Mouse (Mus musculus) kidney, embryonic 16.5 days (tissue): Measurements from ENCODE around the gene Ccdc63. TPM values are rescaled to one million over a fixed set of nuclear protein-coding genes. Genes with fewer than 3 reads are reported as not detected.
"Not testable (repeated sequence)": the region's sequence is repeated elsewhere in the genome, so short reads cannot be mapped to it uniquely, and the experiment has no call there.

Experiments
- ATAC-seq: fragments of 200-750 bp; cut with Nextera tagmentation; 2 replicates; pipeline ENCODE4 v1.8.0; 2017; ENCODE audit warnings: moderate TSS enrichment; ENCODE audit not compliant: low FRiP score, low TSS enrichment
- H3K27ac ChIP-seq: fragments of 300-500 bp; sonication (generic); 2 replicates; pipeline ENCODE4 v1.5.1; 2014; ENCODE audit warnings: low read length
- H3K27me3 ChIP-seq: fragments of 300-500 bp; sonication (generic); 2 replicates; pipeline ENCODE4 v1.6.1; 2014; ENCODE audit warnings: low read length, control low read depth, mixed read lengths; ENCODE audit not compliant: insufficient read depth
- H3K36me3 ChIP-seq: fragments of 300-500 bp; sonication (generic); 2 replicates; pipeline ENCODE4 v1.6.1; 2014; ENCODE audit warnings: low read length, control low read depth, mixed read lengths; ENCODE audit not compliant: insufficient read depth
- H3K4me1 ChIP-seq: fragments of 300-500 bp; sonication (generic); 2 replicates; pipeline ENCODE4 v1.6.1; 2014; ENCODE audit warnings: low read length, control low read depth, mixed read lengths; ENCODE audit not compliant: insufficient read depth
- H3K4me2 ChIP-seq: fragments of 300-500 bp; sonication (generic); replicated peaks from 2 replicates; pipeline ENCODE4 v1.6.1; 2014; ENCODE audit warnings: low read depth, low read length
- H3K4me3 ChIP-seq: fragments of 300-500 bp; sonication (generic); 2 replicates; pipeline ENCODE4 v1.5.1; 2014; ENCODE audit warnings: mild to moderate bottlenecking, low read length
- H3K9ac ChIP-seq: fragments of 300-500 bp; sonication (generic); replicated peaks from 2 replicates; pipeline ENCODE4 v1.6.1; 2014; ENCODE audit warnings: low read length
- H3K9me3 ChIP-seq: fragments of 300-500 bp; sonication (generic); 2 replicates; pipeline ENCODE4 v1.6.1; 2016; ENCODE audit warnings: low read length, control low read depth
- WGBS: fragments of 180-500 bp; shearing (Covaris S2); extraction: QIAGEN DNeasy Blood & Tissue Kit; methylation state at CpG from one replicate; pipeline ENCODE4 v1.1.7; 2014; 5-methylcytosine and 5-hydroxymethylcytosine counted together
- polyA plus RNA-seq: library from polyadenylated mRNA; unstranded; fragments of >200 nt; fragmentation: Nextera tagmentation; extraction: Ambion mirVana; gene quantifications from 2 replicates; pipeline ENCODE4 v1.2.1, GENCODE M21; 2015

The Ccdc63 gene
- polyA plus RNA-seq, 1 experiment from 2014 or later = not detected

GRCm38 (mm10) chr5:122154006-122154405 lies 13.4 kb upstream of the Ccdc63 start:
- H3K4me3 ChIP-seq = no peak overlapping the region
- no peak overlapping the region for H3K9ac ChIP-seq
- whole genome bisulfite sequencing = 19% methylated on average over 9 of the region's 14 CpGs
- peak overlapping the region; percentile 35 for H3K4me2 ChIP-seq
- ATAC-seq = no peak
- no peaks in the 10 kb centered on the region for H3K27me3 ChIP-seq
- H3K36me3 ChIP-seq = no peaks in the 10 kb centered on the region
- H3K4me1 ChIP-seq = peaks cover 31% of the 10 kb centered on the region
- H3K9me3 ChIP-seq = no peaks in the 10 kb centered on the region
- H3K27ac ChIP-seq = 0 out of 2 replicates have a peak overlapping the region, but pooled peaks have one; percentile 5

GRCm38 (mm10) chr5:122152508-122152907 lies 11.9 kb upstream of the Ccdc63 start:
- not testable (repeated sequence) for H3K27me3 ChIP-seq, H3K4me3 ChIP-seq, H3K9ac ChIP-seq, H3K36me3 ChIP-seq, ATAC-seq, H3K9me3 ChIP-seq, H3K27ac ChIP-seq, H3K4me2 ChIP-seq
- H3K4me1 ChIP-seq = peaks cover 30% of the 10 kb centered on the region
- 88% methylated on average over 5 of the region's 5 CpGs for WGBS

GRCm38 (mm10) chr5:122149259-122149658 lies 8.6 kb upstream of the Ccdc63 start:
- Histone ChIP-seq H3K9me3 (no peaks in the 10 kb centered on the region), H3K4me3 (no peak overlapping the region), H3K36me3 (no peaks in the 10 kb centered on the region), H3K27me3 (no peaks in the 10 kb centered on the region), H3K4me2 (no peak overlapping the region), H3K9ac (no peak overlapping the region), H3K27ac (no peak overlapping the region), H3K4me1 (peaks cover 27% of the 10 kb centered on the region)
- 47% methylated on average over 4 of the region's 4 CpGs for WGBS
- ATAC-seq = no peak

DNA sequence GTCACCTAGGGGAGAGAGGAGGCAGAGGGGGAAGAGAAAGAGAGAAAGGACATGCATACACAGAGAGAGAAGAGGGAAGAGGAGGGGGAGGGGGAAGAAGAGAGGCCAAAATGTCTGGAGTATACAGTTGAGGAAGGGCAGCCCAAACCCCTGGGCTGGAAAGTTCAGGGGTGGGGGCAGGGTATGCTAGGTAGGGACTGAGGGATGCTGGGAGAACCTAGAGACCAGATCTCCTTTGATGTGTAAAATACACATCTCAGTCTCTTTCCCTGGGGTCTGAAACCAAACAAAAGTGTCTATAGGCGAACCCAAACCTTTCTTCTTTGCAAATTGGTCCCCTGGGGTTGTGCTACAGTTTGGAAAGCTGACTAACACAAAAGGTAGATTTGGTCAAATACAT lies 7.5 kb upstream of the Ccdc63 start:
- H3K36me3 ChIP-seq = no peaks in the 10 kb centered on the region
- peaks cover 19% of the 10 kb centered on the region for H3K4me1 ChIP-seq
- H3K4me3 ChIP-seq = no peak overlapping the region
- no peak overlapping the region for H3K27ac ChIP-seq
- 88% methylated on average over 1 of the region's 1 CpGs for WGBS
- no peak for ATAC-seq
- H3K4me2 ChIP-seq = no peak overlapping the region
- no peaks in the 10 kb centered on the region for H3K27me3 ChIP-seq
- H3K9ac ChIP-seq = no peak overlapping the region
- H3K9me3 ChIP-seq = no peaks in the 10 kb centered on the region

GRCm38 (mm10) chr5:122146609-122147008 lies 6.0 kb upstream of the Ccdc63 start:
- no peaks in the 10 kb centered on the region for H3K9me3 ChIP-seq
- peaks cover 19% of the 10 kb centered on the region for H3K4me1 ChIP-seq
- no peak overlapping the region for H3K4me3 ChIP-seq
- H3K36me3 ChIP-seq = no peaks in the 10 kb centered on the region
- peak overlapping the region; percentile 91 for H3K27ac ChIP-seq
- no peak overlapping the region for H3K9ac ChIP-seq
- 0 out of 2 replicates have a peak, but pooled peaks have one; percentile 9 for ATAC-seq
- no peak overlapping the region for H3K4me2 ChIP-seq
- H3K27me3 ChIP-seq = no peaks in the 10 kb centered on the region

GRCm38 (mm10) chr5:122146056-122146580 lies 5.5 kb upstream of the Ccdc63 start:
- Histone ChIP-seq H3K4me1 (peaks cover 15% of the 10 kb centered on the region), H3K27ac (peak overlapping the region; percentile 91), H3K36me3 (no peaks in the 10 kb centered on the region), H3K9ac (no peak overlapping the region; the same call in 1 of the 2 replicates), H3K4me3 (no peak overlapping the region), H3K9me3 (no peaks in the 10 kb centered on the region), H3K27me3 (no peaks in the 10 kb centered on the region), H3K4me2 (peak overlapping the region; percentile 50; the same call in 1 of the 2 replicates)
- ATAC-seq = peak; percentile 74
- WGBS = 19% methylated on average over 10 of the region's 10 CpGs

DNA sequence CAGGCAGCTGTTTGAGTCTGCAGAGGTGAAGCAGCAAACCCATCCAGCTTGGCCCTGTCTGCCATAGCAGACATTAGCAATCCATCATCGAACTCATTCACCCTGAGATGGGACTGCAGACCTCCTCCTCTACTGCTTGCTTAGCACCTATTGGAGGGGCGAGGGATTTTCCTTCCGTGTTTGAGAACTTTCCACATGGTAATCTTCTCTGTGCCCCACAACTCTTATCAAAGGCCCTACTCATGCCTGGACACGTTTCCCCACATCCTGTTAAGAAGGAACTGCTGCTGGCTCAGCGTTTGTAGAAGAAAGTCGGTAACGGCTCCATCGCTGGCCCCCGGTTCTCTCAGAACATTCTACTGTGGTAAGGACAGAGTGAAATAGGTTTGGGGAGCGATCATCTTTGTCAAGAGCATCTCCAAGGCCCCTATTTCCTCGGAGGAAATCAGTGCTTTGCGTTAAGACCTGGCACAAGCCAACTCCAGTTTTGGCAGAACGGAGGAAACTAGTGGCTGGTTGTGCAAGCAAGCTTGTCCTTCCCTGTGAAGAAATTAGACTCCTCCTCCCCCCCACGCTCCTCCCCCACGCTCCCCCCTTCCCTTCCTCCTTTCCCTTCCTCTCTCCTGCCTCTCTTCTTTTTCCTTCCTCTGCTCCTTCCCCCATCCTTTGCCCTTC lies 4.9 kb upstream of the Ccdc63 start:
- peak overlapping the region; percentile 12; the same call in 1 of the 2 replicates for H3K4me3 ChIP-seq
- H3K4me2 ChIP-seq = peak overlapping the region; percentile 50
- peak overlapping the region; percentile 91 for H3K27ac ChIP-seq
- peaks cover 13% of the 10 kb centered on the region for H3K4me1 ChIP-seq
- peak; percentile 39 for ATAC-seq
- H3K36me3 ChIP-seq = no peaks in the 10 kb centered on the region
- WGBS = 41% methylated on average over 15 of the region's 15 CpGs
- no peaks in the 10 kb centered on the region for H3K9me3 ChIP-seq
- H3K9ac ChIP-seq = peak overlapping the region; percentile 51
- no peaks in the 10 kb centered on the region for H3K27me3 ChIP-seq

DNA sequence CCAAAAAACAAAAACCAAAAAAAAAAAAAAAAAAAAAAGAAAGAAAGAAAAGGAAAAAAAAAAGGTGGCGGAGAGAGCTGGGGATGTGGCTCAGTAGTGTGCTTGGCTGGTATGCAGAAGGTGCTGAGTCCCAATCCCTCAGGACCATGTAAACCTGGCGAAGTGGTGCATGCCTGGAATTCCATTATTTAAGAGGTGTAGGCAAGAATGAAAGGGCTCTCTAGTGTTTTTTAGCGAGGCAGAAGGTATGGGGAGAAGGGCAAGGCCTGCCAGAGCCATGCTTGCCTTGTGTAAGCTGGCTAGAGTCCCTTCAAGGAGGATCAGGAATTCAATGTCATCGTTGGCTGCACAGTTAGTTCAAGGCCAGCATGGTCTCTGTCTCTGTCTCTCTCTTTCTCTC lies 4.2 kb upstream of the Ccdc63 start:
- no peak overlapping the region for H3K4me3 ChIP-seq
- peak overlapping the region; percentile 91 for H3K27ac ChIP-seq
- H3K27me3 ChIP-seq = no peaks in the 10 kb centered on the region
- H3K4me1 ChIP-seq = peaks cover 13% of the 10 kb centered on the region
- H3K36me3 ChIP-seq = no peaks in the 10 kb centered on the region
- no peaks in the 10 kb centered on the region for H3K9me3 ChIP-seq
- no peak overlapping the region for H3K9ac ChIP-seq
- no peak overlapping the region for H3K4me2 ChIP-seq
- ATAC-seq = no peak
- WGBS = 88% methylated on average over 4 of the region's 4 CpGs

- Histone ChIP-seq H3K4me1 (peaks cover 13% of the 10 kb centered on the region), H3K9me3 (no peaks in the 10 kb centered on the region), H3K9ac (no peak overlapping the region), H3K27ac (0 out of 2 replicates have a peak overlapping the region, but pooled peaks have one; percentile 23), H3K27me3 (no peaks in the 10 kb centered on the region), H3K4me3 (no peak overlapping the region), H3K36me3 (no peaks in the 10 kb centered on the region), H3K4me2 (no peak overlapping the region)
- ATAC-seq = no peak
- WGBS = 88% methylated on average over 15 of the region's 15 CpGs
These were observed 2.9 kb upstream of the Ccdc63 start for GRCm38 (mm10) chr5:122143543-122143942.

DNA sequence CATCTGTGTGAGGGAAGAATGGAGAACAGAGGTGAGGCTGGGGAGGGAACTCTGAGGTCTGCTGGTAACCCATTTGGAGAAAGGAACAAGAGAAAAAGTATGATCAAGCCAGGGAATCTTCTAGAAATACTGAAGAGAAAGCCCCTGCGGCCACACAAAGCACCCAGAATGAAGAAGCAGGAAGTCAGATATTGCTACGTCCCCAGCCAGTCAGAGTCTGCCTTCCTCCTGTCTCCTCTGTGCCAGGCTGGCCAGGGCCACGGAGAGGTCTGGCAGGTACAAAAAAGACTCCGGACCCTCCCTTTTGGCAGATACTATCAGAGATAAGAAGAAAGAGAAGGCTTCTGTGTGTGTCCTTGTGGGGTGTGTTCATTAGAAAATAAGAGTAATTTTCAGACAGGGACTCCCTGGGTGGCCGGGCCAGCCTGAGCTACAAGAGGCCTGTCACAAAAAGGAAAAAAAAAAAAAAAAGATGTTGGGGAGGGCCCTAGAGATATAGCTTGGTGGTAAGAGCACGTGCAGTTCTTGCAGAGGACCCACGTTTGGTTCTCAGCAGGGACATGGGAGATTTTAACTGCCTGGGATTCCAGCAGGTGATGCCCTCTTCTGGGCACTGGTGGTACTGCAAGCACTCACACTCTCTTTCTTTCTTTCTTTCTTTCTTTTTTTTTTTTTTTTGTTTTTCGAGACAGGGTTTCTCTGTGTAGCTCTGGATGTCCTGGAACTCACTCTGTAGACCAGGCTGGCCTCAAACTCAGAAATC lies 1.8 kb upstream of the Ccdc63 start:
- Histone ChIP-seq H3K9ac (no peak overlapping the region), H3K4me2 (no peak overlapping the region), H3K27ac (no peak overlapping the region), H3K9me3 (no peaks in the 10 kb centered on the region), H3K4me1 (peaks cover 13% of the 10 kb centered on the region), H3K4me3 (no peak overlapping the region), H3K36me3 (no peaks in the 10 kb centered on the region), H3K27me3 (no peaks in the 10 kb centered on the region)
- 52% methylated on average over 8 of the region's 8 CpGs for WGBS
- ATAC-seq = no peak
